Mouse (Mus musculus) ES-E14 (cell line): ENCODE measurements around the gene Arhgap25. TPM values are rescaled to one million over a fixed set of nuclear protein-coding genes. Genes with fewer than 3 reads are reported as not detected.
A peak's percentile ranks its signal among the peaks of the same experiment; 100 is the strongest.

Experiments
- DNase-seq: peaks from one replicate; pipeline ENCODE4 v3.0.0-alpha.2; 2013; ENCODE audit warnings: low read depth, low spot score
- H3K27ac ChIP-seq: 2 replicates; pipeline ENCODE4 v1.5.1; 2012; ENCODE audit warnings: low read depth, mild to moderate bottlenecking, low read length, moderate library complexity, mixed read lengths; ENCODE audit not compliant: poor library complexity, insufficient read depth, severe bottlenecking
- H3K36me3 ChIP-seq: 2 replicates; pipeline ENCODE4 v1.6.1; 2012; ENCODE audit warnings: mild to moderate bottlenecking, low read length, moderate library complexity, mixed read lengths; ENCODE audit not compliant: control insufficient read depth, poor library complexity, insufficient read depth, severe bottlenecking
- H3K4me1 ChIP-seq, 2 experiments: fragments of 150-350 bp in 1 of 2; sonication (generic) in 1 of 2; 2 replicates each; pipeline ENCODE4 v1.6.1; 2012; ENCODE audit warnings: low read length in 2 of 2, mild to moderate bottlenecking in 1 of 2, mixed read lengths in 1 of 2; ENCODE audit not compliant: control insufficient read depth in 2 of 2, insufficient read depth in 2 of 2, poor library complexity in 1 of 2
- H3K4me3 ChIP-seq, 2 experiments: fragments of 150-350 bp in 1 of 2; sonication (generic) in 1 of 2; 2 replicates each; pipeline ENCODE4 v1.5.1; 2012; ENCODE audit warnings: low read length in 2 of 2, low read depth in 1 of 2, mild to moderate bottlenecking in 1 of 2, mixed read lengths in 1 of 2; ENCODE audit not compliant: insufficient read depth in 1 of 2, poor library complexity in 1 of 2, severe bottlenecking in 1 of 2
- H3K9ac ChIP-seq: 2 replicates; pipeline ENCODE4 v1.6.1; 2012; ENCODE audit warnings: low read depth, mild to moderate bottlenecking, low read length, mixed read lengths; ENCODE audit not compliant: poor library complexity, insufficient read depth, severe bottlenecking
- H3K9me3 ChIP-seq: fragments of 150-350 bp; sonication (generic); 2 replicates; pipeline ENCODE4 v1.6.1; 2012; ENCODE audit warnings: low read depth, mild to moderate bottlenecking, low read length; ENCODE audit not compliant: control insufficient read depth, insufficient read depth
- CHD2 ChIP-seq: IDR thresholded peaks from 2 replicates; pipeline ENCODE4 v1.6.1; 2014; ENCODE audit warnings: mild to moderate bottlenecking, low read depth, low read length, inconsistent platforms
- HCFC1 ChIP-seq: IDR thresholded peaks from 2 replicates; pipeline ENCODE4 v1.6.1; 2012; ENCODE audit warnings: low read length, inconsistent platforms, borderline replicate concordance; ENCODE audit not compliant: insufficient read depth
- MAFK ChIP-seq: IDR thresholded peaks from 2 replicates; pipeline ENCODE4 v1.6.1; 2014; ENCODE audit warnings: mild to moderate bottlenecking, low read depth, low read length, inconsistent platforms; ENCODE audit not compliant: insufficient read depth
- ZC3H11A ChIP-seq: IDR thresholded peaks from 2 replicates; pipeline ENCODE4 v1.6.1; 2012; ENCODE audit warnings: low read depth, mild to moderate bottlenecking, inconsistent platforms, low read length, borderline replicate concordance
- ZNF384 ChIP-seq: IDR thresholded peaks from 2 replicates; pipeline ENCODE4 v1.6.1; 2012; ENCODE audit warnings: low read depth, low read length, inconsistent platforms
- in situ Hi-C, 2 experiments: fragments of 600-800 bp; cut with MboI; formaldehyde crosslinking; loops; one replicate each; pipeline ENCODE4 v1.15.1; 2025; ENCODE audit warnings: low sequenced_read_pairs in 2 of 2, inconsistent platforms in 1 of 2; ENCODE audit not compliant: unreplicated experiment in 2 of 2
- total RNA-seq: library from RNA; depleted of rRNA; stranded (reverse); fragments of 300-350 nt; gene quantifications from 2 replicates; pipeline ENCODE4 v1.2.3, GENCODE M21; 2012

The Arhgap25 gene
- total RNA-seq, 1 experiment: 0.13 TPM

DNA sequence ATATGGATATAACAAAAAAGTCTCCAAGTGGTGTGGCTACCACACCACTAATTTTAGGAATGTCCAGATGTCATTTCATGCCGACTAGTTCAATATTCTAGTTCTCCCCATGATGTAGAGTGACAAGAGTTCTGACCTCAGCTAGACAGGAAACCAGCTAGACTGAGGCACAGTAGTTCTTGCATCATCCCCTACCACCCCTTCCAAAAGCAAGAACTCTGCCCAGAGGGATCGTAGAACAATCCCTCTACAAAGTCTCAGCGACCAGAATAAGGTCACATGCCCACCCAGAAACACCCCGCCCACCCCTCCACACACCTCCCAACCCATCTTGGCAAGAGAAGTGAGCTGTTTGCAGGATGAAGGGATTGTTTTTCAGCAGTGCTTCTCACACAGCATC, 14.4 kb upstream of the Arhgap25 start:
- no peak for TF ChIP-seq MAFK
- TF ChIP-seq HCFC1: no peak
- no peak for TF ChIP-seq ZNF384
- no peak for TF ChIP-seq CHD2
- no peak for TF ChIP-seq ZC3H11A
- no peak overlapping the region for H3K9ac ChIP-seq
- DNase-seq: no peak
- H3K4me3 ChIP-seq: no peak overlapping the region
- no peak overlapping the region for H3K27ac ChIP-seq
- H3K36me3 ChIP-seq: no peaks in the 10 kb centered on the region
- peaks cover 4 to 5% of the 10 kb centered on the region in 2 experiments; a peak in 2 of 4 replicates for H3K4me1 ChIP-seq
- H3K9me3 ChIP-seq: no peaks in the 10 kb centered on the region
- in situ Hi-C loops: no loop called here

DNA sequence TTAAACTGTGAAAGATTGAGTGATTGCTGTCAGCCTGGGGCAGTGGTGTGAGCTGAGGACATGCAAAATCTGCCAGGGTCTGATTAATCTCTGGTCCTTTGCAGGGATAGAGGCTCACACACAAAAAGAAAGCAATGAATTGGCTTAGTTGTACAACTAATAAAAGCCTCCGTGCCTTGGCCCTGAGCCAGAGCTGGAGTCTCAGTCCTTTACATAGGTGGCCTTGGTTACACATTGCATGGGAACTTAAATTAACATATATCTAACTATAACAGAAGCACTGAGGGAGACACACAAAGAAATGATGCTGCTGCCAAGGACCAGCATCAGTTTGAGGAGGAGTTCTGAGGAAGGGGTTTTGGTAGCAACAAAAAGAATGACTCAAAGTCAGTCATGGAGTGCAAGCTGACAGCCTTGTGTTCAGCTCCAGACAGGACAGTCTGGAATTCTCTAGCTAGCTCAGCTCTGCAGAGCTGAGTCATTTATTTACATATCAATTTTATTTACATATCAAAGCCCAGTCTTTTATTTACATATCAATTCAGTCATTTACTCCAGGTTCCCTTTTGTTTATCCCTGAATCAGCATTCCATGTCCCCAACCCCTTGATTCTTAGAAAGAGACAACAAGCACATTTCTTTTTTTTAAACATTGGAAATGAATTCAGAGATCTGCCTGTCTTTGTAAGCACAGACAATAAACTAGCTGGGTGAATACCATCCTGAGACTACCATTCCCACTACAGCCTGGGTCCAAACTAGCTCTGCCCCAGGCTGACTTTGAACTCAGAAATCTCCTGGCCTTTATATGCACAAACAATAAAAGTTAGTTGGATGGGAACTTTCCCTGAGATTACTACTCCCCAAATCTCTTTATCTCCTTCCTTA, 12.5 kb upstream of the Arhgap25 start:
- Histone ChIP-seq H3K4me1 (peaks cover 4 to 10% of the 10 kb centered on the region in 2 experiments; a peak in 2 of 4 replicates), H3K36me3 (no peaks in the 10 kb centered on the region), H3K9ac (no peak overlapping the region), H3K9me3 (no peaks in the 10 kb centered on the region), H3K27ac (peak overlapping the region; percentile 40; the same call in 1 of the 2 replicates), H3K4me3 (no peak overlapping the region)
- no peak for DNase-seq
- in situ Hi-C loops: no loop called here
- TF ChIP-seq CHD2 (no peak), ZNF384 (0 out of 2 replicates have a peak, but pooled peaks have one; percentile 28), MAFK (peak; percentile 95), HCFC1 (no peak), ZC3H11A (no peak)

- in situ Hi-C loops: no loop called here
- Histone ChIP-seq H3K4me3 (no peak overlapping the region), H3K4me1 (peaks cover 2 to 5% of the 10 kb centered on the region in 2 experiments; a peak in 1 of 4 replicates), H3K9ac (no peak overlapping the region), H3K36me3 (no peaks in the 10 kb centered on the region), H3K9me3 (no peaks in the 10 kb centered on the region), H3K27ac (no peak overlapping the region)
- TF ChIP-seq ZNF384 (no peak), CHD2 (no peak), ZC3H11A (no peak), MAFK (no peak)
- no peak for DNase-seq
Observed at GRCm38 (mm10) chr6:87542027-87542426, 9.0 kb upstream of the Arhgap25 start.

- in situ Hi-C loops: no loop called here
- Histone ChIP-seq H3K9ac (no peak overlapping the region), H3K36me3 (no peaks in the 10 kb centered on the region), H3K27ac (no peak overlapping the region), H3K4me3 (no peak overlapping the region), H3K4me1 (peaks cover 2 to 5% of the 10 kb centered on the region in 2 experiments; a peak in 1 of 4 replicates), H3K9me3 (no peaks in the 10 kb centered on the region)
- TF ChIP-seq CHD2 (no peak), ZC3H11A (no peak), MAFK (no peak), HCFC1 (no peak), ZNF384 (no peak)
- DNase-seq: no peak
Observed at GRCm38 (mm10) chr6:87541171-87541571, 8.1 kb upstream of the Arhgap25 start.
